Mouse (Mus musculus): ENCODE measurements around the gene Cyth1. TPM values are rescaled to one million over a fixed set of nuclear protein-coding genes. Genes with fewer than 3 reads are reported as not detected.

Gene Cyth1
- polyA plus RNA-seq, 1 experiment from 2014 or later: 6.1 TPM

- no peak overlapping the region for H3K27ac ChIP-seq (ENCODE audit: low read depth, low read length)
- H3K4me1 ChIP-seq (replicated peaks; ENCODE audit: control insufficient read depth, insufficient read depth, low read length): peaks cover 13% of the 10 kb centered on the region
- H3K36me3 ChIP-seq (ENCODE audit: control insufficient read depth, insufficient read depth, low read length): peaks cover 47% of the 10 kb centered on the region
- ATAC-seq (replicated peaks; ENCODE audit: low FRiP score): no peak
- no peak for DNase-seq (ENCODE audit: low spot score)
- H3K4me2 ChIP-seq: no peak overlapping the region
- no peak overlapping the region for H3K9ac ChIP-seq (ENCODE audit: low read depth, low read length)
- 93% methylated on average over 9 of the region's 9 CpGs for WGBS
- H3K9me3 ChIP-seq (ENCODE audit: control insufficient read depth, low read length): no peaks in the 10 kb centered on the region
- no peaks in the 10 kb centered on the region for H3K27me3 ChIP-seq (replicated peaks; ENCODE audit: control insufficient read depth, insufficient read depth, low read length)
- H3K4me3 ChIP-seq (ENCODE audit: low read depth, low read length): no peak overlapping the region
Measured at GRCm38 (mm10) chr11:118286434-118286833, 38.0 kb upstream of the Cyth1 start.

DNA sequence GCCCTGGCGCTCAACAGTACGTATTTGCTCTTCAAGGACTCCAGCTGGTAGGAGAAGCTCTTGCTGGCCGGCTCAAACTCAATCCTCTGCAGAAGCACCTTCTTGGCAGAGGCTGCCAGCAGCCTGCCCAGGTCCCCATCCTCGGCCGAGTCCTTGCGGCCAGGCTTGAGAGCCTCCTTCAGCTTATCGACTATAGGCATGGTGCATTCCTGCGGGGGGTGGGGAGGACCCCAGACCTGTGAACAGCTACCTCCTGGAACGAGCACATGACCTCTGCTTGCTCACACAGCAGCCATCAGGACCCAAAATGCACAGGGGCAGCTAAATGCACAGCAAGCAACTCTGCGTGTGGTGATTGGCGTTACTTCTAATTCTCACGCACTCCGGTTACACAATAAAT lies 37.4 kb upstream of the Cyth1 start:
- Histone ChIP-seq H3K4me2 (no peak overlapping the region), H3K9me3 (ENCODE audit: control insufficient read depth, low read length) (no peaks in the 10 kb centered on the region), H3K4me1 (replicated peaks; ENCODE audit: control insufficient read depth, insufficient read depth, low read length) (peaks cover 12% of the 10 kb centered on the region), H3K36me3 (ENCODE audit: control insufficient read depth, insufficient read depth, low read length) (peaks cover 47% of the 10 kb centered on the region), H3K9ac (ENCODE audit: low read depth, low read length) (no peak overlapping the region), H3K4me3 (ENCODE audit: low read depth, low read length) (no peak overlapping the region), H3K27me3 (replicated peaks; ENCODE audit: control insufficient read depth, insufficient read depth, low read length) (no peaks in the 10 kb centered on the region), H3K27ac (ENCODE audit: low read depth, low read length) (no peak overlapping the region)
- ATAC-seq (replicated peaks; ENCODE audit: low FRiP score): no peak
- WGBS: 92% methylated on average over 13 of the region's 13 CpGs
- DNase-seq (ENCODE audit: low spot score): no peak

- no peak overlapping the region for H3K4me2 ChIP-seq
- H3K4me3 ChIP-seq (ENCODE audit: low read depth, low read length): no peak overlapping the region
- H3K4me1 ChIP-seq (replicated peaks; ENCODE audit: control insufficient read depth, insufficient read depth, low read length): no peaks in the 10 kb centered on the region
- WGBS: 93% methylated on average over 3 of the region's 3 CpGs
- H3K9ac ChIP-seq (ENCODE audit: low read depth, low read length): no peak overlapping the region
- H3K27me3 ChIP-seq (replicated peaks; ENCODE audit: control insufficient read depth, insufficient read depth, low read length): no peaks in the 10 kb centered on the region
- no peak for DNase-seq (ENCODE audit: low spot score)
- no peak for ATAC-seq (replicated peaks; ENCODE audit: low FRiP score)
- H3K27ac ChIP-seq (ENCODE audit: low read depth, low read length): no peak overlapping the region
- H3K36me3 ChIP-seq (ENCODE audit: control insufficient read depth, insufficient read depth, low read length): peaks cover 75% of the 10 kb centered on the region
- no peaks in the 10 kb centered on the region for H3K9me3 ChIP-seq (ENCODE audit: control insufficient read depth, low read length)
Measured at GRCm38 (mm10) chr11:118280218-118280617, 31.8 kb upstream of the Cyth1 start.

- WGBS: 83% methylated on average over 7 of the region's 7 CpGs
- no peaks in the 10 kb centered on the region for H3K9me3 ChIP-seq (ENCODE audit: control insufficient read depth, low read length)
- no peaks in the 10 kb centered on the region for H3K4me1 ChIP-seq (replicated peaks; ENCODE audit: control insufficient read depth, insufficient read depth, low read length)
- H3K9ac ChIP-seq (ENCODE audit: low read depth, low read length): no peak overlapping the region
- DNase-seq (ENCODE audit: low spot score) (no peak), ATAC-seq (replicated peaks; ENCODE audit: low FRiP score) (no peak)
- no peaks in the 10 kb centered on the region for H3K27me3 ChIP-seq (replicated peaks; ENCODE audit: control insufficient read depth, insufficient read depth, low read length)
- H3K4me2 ChIP-seq: no peak overlapping the region
- no peak overlapping the region for H3K27ac ChIP-seq (ENCODE audit: low read depth, low read length)
- H3K4me3 ChIP-seq (ENCODE audit: low read depth, low read length): no peak overlapping the region
- peaks cover 81% of the 10 kb centered on the region for H3K36me3 ChIP-seq (ENCODE audit: control insufficient read depth, insufficient read depth, low read length)
Measured at GRCm38 (mm10) chr11:118276328-118276727, 27.9 kb upstream of the Cyth1 start.

DNA sequence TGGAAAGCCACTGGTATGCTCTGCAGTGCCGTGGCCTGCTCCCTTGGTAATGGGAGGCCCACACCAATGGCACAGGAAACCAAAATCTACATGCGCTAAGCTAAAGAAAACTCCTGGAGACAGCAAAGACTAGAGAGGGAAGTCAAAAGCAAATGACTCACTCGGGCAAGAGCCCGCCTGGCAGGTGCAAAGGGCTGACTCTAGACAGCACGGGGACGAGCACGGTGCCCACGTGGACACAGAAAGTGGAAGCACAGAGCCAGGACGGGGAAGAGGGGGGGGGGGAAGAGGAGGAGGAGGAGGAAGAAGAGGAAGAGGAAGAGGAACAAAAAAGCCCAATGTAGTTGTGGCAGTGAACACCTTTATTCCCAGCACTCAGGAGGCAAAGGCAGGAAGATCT lies 26.7 kb upstream of the Cyth1 start:
- no peak overlapping the region for H3K27ac ChIP-seq (ENCODE audit: low read depth, low read length)
- no peaks in the 10 kb centered on the region for H3K27me3 ChIP-seq (replicated peaks; ENCODE audit: control insufficient read depth, insufficient read depth, low read length)
- no peak overlapping the region for H3K9ac ChIP-seq (ENCODE audit: low read depth, low read length)
- peaks cover 86% of the 10 kb centered on the region for H3K36me3 ChIP-seq (ENCODE audit: control insufficient read depth, insufficient read depth, low read length)
- no peak for DNase-seq (ENCODE audit: low spot score)
- 85% methylated on average over 9 of the region's 9 CpGs for WGBS
- no peak overlapping the region for H3K4me3 ChIP-seq (ENCODE audit: low read depth, low read length)
- no peaks in the 10 kb centered on the region for H3K9me3 ChIP-seq (ENCODE audit: control insufficient read depth, low read length)
- no peak overlapping the region for H3K4me2 ChIP-seq
- H3K4me1 ChIP-seq (replicated peaks; ENCODE audit: control insufficient read depth, insufficient read depth, low read length): no peaks in the 10 kb centered on the region
- ATAC-seq (replicated peaks; ENCODE audit: low FRiP score): no peak

- Histone ChIP-seq H3K4me2 (no peak overlapping the region), H3K27me3 (replicated peaks; ENCODE audit: control insufficient read depth, insufficient read depth, low read length) (no peaks in the 10 kb centered on the region), H3K9me3 (ENCODE audit: control insufficient read depth, low read length) (no peaks in the 10 kb centered on the region), H3K9ac (ENCODE audit: low read depth, low read length) (no peak overlapping the region), H3K4me1 (replicated peaks; ENCODE audit: control insufficient read depth, insufficient read depth, low read length) (no peaks in the 10 kb centered on the region), H3K27ac (ENCODE audit: low read depth, low read length) (no peak overlapping the region), H3K4me3 (ENCODE audit: low read depth, low read length) (no peak overlapping the region), H3K36me3 (ENCODE audit: control insufficient read depth, insufficient read depth, low read length) (peaks cover 74% of the 10 kb centered on the region)
- DNase-seq (ENCODE audit: low spot score): no peak
- ATAC-seq (replicated peaks; ENCODE audit: low FRiP score): no peak
- 88% methylated on average over 3 of the region's 3 CpGs for WGBS
Measured at GRCm38 (mm10) chr11:118269827-118270226, 21.4 kb upstream of the Cyth1 start.

- H3K36me3 ChIP-seq (ENCODE audit: control insufficient read depth, insufficient read depth, low read length): peaks cover 71% of the 10 kb centered on the region
Measured at GRCm38 (mm10) chr11:118266666-118267046, 18.3 kb upstream of the Cyth1 start.

DNA sequence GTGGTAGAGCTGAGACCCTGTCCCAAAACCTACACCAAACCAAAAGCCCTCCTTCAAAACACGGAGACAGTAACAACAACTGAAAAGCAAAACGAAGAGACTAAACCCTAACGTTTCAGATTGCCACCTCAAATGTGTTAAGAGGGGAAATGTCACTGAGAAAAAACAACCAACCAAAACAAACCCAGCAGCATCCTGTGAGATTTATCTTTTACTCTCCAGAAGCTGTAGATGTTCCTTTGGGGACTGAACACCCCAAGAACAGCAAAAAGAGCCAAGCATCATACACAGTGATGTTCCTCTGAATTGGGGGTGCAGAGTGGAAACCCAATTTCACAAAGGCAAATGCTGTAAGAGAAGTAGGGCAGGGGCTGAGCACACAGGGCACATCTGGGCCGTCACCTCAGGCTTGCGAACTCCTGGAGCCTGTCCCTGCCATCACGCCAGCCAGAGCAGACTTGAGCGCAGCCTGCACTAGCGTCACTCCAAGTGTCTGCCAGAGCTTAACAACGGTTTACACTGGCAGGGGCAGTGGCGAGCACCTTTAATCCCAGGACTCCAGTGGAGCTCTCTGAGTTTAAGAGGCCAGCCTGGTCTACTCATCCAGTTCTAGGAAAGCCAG lies 17.8 kb upstream of the Cyth1 start:
- no peak overlapping the region for H3K27ac ChIP-seq (ENCODE audit: low read depth, low read length)
- no peaks in the 10 kb centered on the region for H3K4me1 ChIP-seq (replicated peaks; ENCODE audit: control insufficient read depth, insufficient read depth, low read length)
- H3K36me3 ChIP-seq (ENCODE audit: control insufficient read depth, insufficient read depth, low read length): peaks cover 73% of the 10 kb centered on the region
- DNase-seq (ENCODE audit: low spot score) (no peak), ATAC-seq (replicated peaks; ENCODE audit: low FRiP score) (no peak)
- no peaks in the 10 kb centered on the region for H3K27me3 ChIP-seq (replicated peaks; ENCODE audit: control insufficient read depth, insufficient read depth, low read length)
- 90% methylated on average over 10 of the region's 10 CpGs for WGBS
- H3K4me2 ChIP-seq: no peak overlapping the region
- no peaks in the 10 kb centered on the region for H3K9me3 ChIP-seq (ENCODE audit: control insufficient read depth, low read length)
- H3K9ac ChIP-seq (ENCODE audit: low read depth, low read length): no peak overlapping the region
- H3K4me3 ChIP-seq (ENCODE audit: low read depth, low read length): no peak overlapping the region

More at GRCm38 (mm10) chr11:118266666-118267046, 18.3 kb upstream of the Cyth1 start:
- no peaks in the 10 kb centered on the region for H3K4me1 ChIP-seq (replicated peaks; ENCODE audit: control insufficient read depth, insufficient read depth, low read length)
- no peaks in the 10 kb centered on the region for H3K9me3 ChIP-seq (ENCODE audit: control insufficient read depth, low read length)
- no peak overlapping the region for H3K27ac ChIP-seq (ENCODE audit: low read depth, low read length)
- H3K4me3 ChIP-seq (ENCODE audit: low read depth, low read length): no peak overlapping the region
- no peak overlapping the region for H3K4me2 ChIP-seq
- no peak for DNase-seq (ENCODE audit: low spot score)
- no peak overlapping the region for H3K9ac ChIP-seq (ENCODE audit: low read depth, low read length)
- no peak for ATAC-seq (replicated peaks; ENCODE audit: low FRiP score)
- no peaks in the 10 kb centered on the region for H3K27me3 ChIP-seq (replicated peaks; ENCODE audit: control insufficient read depth, insufficient read depth, low read length)
- WGBS: 92% methylated on average over 7 of the region's 7 CpGs

- 85% methylated on average over 11 of the region's 11 CpGs for WGBS
- H3K36me3 ChIP-seq (ENCODE audit: control insufficient read depth, insufficient read depth, low read length): peaks cover 74% of the 10 kb centered on the region
- ATAC-seq (replicated peaks; ENCODE audit: low FRiP score): no peak
Measured at GRCm38 (mm10) chr11:118265621-118266020, 17.2 kb upstream of the Cyth1 start.

More at GRCm38 (mm10) chr11:118265621-118266020, 17.2 kb upstream of the Cyth1 start:
- no peak overlapping the region for H3K9ac ChIP-seq (ENCODE audit: low read depth, low read length)
- no peak for DNase-seq (ENCODE audit: low spot score)
- no peak overlapping the region for H3K4me3 ChIP-seq (ENCODE audit: low read depth, low read length)
- no peak overlapping the region for H3K4me2 ChIP-seq
- H3K4me1 ChIP-seq (replicated peaks; ENCODE audit: control insufficient read depth, insufficient read depth, low read length): no peaks in the 10 kb centered on the region
- no peak overlapping the region for H3K27ac ChIP-seq (ENCODE audit: low read depth, low read length)
- H3K9me3 ChIP-seq (ENCODE audit: control insufficient read depth, low read length): no peaks in the 10 kb centered on the region
- H3K27me3 ChIP-seq (replicated peaks; ENCODE audit: control insufficient read depth, insufficient read depth, low read length): no peaks in the 10 kb centered on the region

Measured in liver, embryonic 11.5 days (tissue).